Comparison of ENCODE assay signal across 11 mouse cellular contexts in the genomic region with DNA sequence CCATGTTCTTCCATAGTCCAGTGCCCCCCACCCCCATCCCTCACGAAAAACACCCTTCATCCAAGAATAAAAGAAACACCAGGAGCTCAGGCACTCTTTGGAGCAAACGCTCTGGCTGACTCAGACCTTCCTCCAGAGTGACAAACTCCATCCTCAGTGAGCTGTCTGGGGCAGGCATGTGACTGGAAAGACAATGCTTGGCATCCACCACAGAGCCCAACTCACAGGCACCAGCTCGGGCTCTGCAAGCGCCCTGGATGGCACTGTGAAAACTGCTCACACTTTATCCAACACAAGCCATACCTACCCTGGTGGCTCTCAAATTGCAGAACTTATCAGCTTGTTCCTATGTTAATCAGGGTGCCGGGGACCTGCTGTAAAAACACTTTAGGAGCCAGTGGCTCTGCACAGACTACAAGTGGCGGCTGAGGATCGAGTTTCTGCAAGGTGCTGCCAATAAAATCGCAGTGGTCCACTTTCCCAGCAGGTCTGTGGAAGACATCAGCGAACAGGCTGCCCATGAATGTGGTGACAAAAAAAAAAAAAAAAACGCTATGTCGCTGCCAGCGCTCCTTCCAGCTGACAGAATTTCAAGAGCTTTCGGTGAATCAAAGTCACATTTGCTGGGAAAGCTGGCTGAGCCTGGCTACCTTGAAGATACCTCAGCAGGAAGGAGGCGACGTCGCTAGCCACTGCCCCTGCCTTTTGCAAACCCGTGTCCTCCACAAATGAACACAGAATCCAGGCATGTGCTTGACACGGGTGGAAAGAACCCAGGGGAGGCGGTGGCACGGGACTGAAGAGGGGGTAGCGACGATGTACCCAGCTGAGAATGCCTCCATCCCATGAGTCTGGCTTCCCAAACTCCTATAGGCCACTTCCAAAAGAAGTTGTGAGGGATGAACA. TPM values are rescaled to one million over a fixed set of nuclear protein-coding genes. Genes with fewer than 3 reads are reported as not detected.
DNase-seq lines count a peak whose midpoint lies in the region; ATAC-seq and TF ChIP-seq lines count a peak whose summit lies in the region.
"Had no signal": no experiment of that assay in that cellular context is flagged by ENCODE, and none has a peak within 500 bp of the region (broad histone marks: within the 10 kb centered on the region; RNA-seq: fewer than 3 reads in every experiment).

No protein-coding gene starts in this region.

- H3K4me2 ChIP-seq in embryonic facial prominence, embryonic 12.5 days (replicated peaks): no peak overlapping the region
- peak overlapping the region; percentile 53 for H3K4me2 ChIP-seq in heart, embryonic 16.5 days (ENCODE audit: low read depth, low read length)
- peak overlapping the region; percentile 12; the same call in 1 of the 2 replicates for H3K4me2 ChIP-seq in midbrain, embryonic 13.5 days (replicated peaks)

- no peak for TF ChIP-seq POLR2A in thymus, adult 2 months (IDR thresholded peaks at IDR 0.05; ENCODE audit: control insufficient read depth, extremely low read depth, insufficient read depth, low read length, poor library complexity)

- TF ChIP-seq CTCF in left cerebral cortex, adult 2 months (IDR thresholded peaks at IDR 0.05): no peak
- TF ChIP-seq CTCF in thymus, adult 2 months (IDR thresholded peaks at IDR 0.05; ENCODE audit: borderline replicate concordance, control insufficient read depth, extremely low read depth, insufficient read depth, low read length, poor library complexity): no peak

- DNase-seq in left cerebral cortex, adult 2 months (ENCODE audit: extremely low spot score in 1 of 2, low spot score in 2 of 2): peak in 1 of 2 experiments; percentile 60
- no peak for DNase-seq in left cerebral cortex, adult 11 months (ENCODE audit: low spot score)
- no peak for DNase-seq in ovary, postnatal 10 days (ENCODE audit: low spot score)
- DNase-seq in thymus, adult 2 months: no peak
- DNase-seq: cerebellum, adult 18-20 months had no signal

- intact Hi-C loops in left cerebral cortex, adult 2 months (cut with DNase I): loop anchor here (2.0 to 5.0 kb wide), 2 partner anchors 31 to 59 kb away; no protein-coding TSS in a partner anchor

- no peak for ATAC-seq in embryonic facial prominence, embryonic 12.5 days (ENCODE audit: insufficient number of reproducible peaks, insufficient read depth, low FRiP score, low TSS enrichment)
- peak; percentile 66 for ATAC-seq in heart, embryonic 16.5 days (replicated peaks; ENCODE audit: extremely low read depth, insufficient read depth, low FRiP score)
- 0 out of 2 replicates have a peak, but pooled peaks have one; percentile 37 for ATAC-seq in midbrain, embryonic 13.5 days
- no peak for ATAC-seq in megakaryocyte-erythroid progenitor cell, adult 5-6 weeks (replicated peaks; ENCODE audit: low FRiP score, low TSS enrichment, poor library complexity, severe bottlenecking)

- no peak overlapping the region for H3K9ac ChIP-seq in embryonic facial prominence, embryonic 12.5 days
- H3K9ac ChIP-seq in heart, embryonic 16.5 days (ENCODE audit: low read length): no peak overlapping the region
- H3K9ac ChIP-seq in midbrain, embryonic 13.5 days (replicated peaks): peak overlapping the region; percentile 19; the same call in 1 of the 2 replicates
- H3K9ac ChIP-seq: liver, embryonic 14.5 days had no signal

- H3K4me3 ChIP-seq in left cerebral cortex, adult 2 months: no peak overlapping the region
- no peak overlapping the region for H3K4me3 ChIP-seq in embryonic facial prominence, embryonic 12.5 days
- H3K4me3 ChIP-seq in heart, embryonic 16.5 days (ENCODE audit: low read length): no peak overlapping the region
- H3K4me3 ChIP-seq in midbrain, embryonic 13.5 days (replicated peaks): no peak overlapping the region
- H3K4me3 ChIP-seq in thymus, adult 2 months (ENCODE audit: control insufficient read depth, insufficient read depth, low read length): no peak overlapping the region
- H3K4me3 ChIP-seq: heart, adult 2 months had no signal

- H3K27ac ChIP-seq in left cerebral cortex, adult 2 months: peak overlapping the region; percentile 83
- peak overlapping the region; percentile 51 for H3K27ac ChIP-seq in embryonic facial prominence, embryonic 12.5 days
- peak overlapping the region; percentile 51 for H3K27ac ChIP-seq in heart, embryonic 16.5 days (ENCODE audit: low read length)
- peak overlapping the region; percentile 67 for H3K27ac ChIP-seq in midbrain, embryonic 13.5 days
- no peak overlapping the region for H3K27ac ChIP-seq in thymus, adult 2 months (ENCODE audit: control insufficient read depth, insufficient read depth, low read length)
- H3K27ac ChIP-seq: heart, adult 2 months; liver, embryonic 14.5 days had no signal

- peaks cover 49% of the 10 kb centered on the region for H3K4me1 ChIP-seq in embryonic facial prominence, embryonic 12.5 days
- H3K4me1 ChIP-seq in heart, embryonic 16.5 days (ENCODE audit: control insufficient read depth, insufficient read depth, low read length): peaks cover 27% of the 10 kb centered on the region
- H3K4me1 ChIP-seq in midbrain, embryonic 13.5 days (replicated peaks): peaks cover 81% of the 10 kb centered on the region
- H3K4me1 ChIP-seq in thymus, adult 2 months (replicated peaks; ENCODE audit: control insufficient read depth, insufficient read depth, low read length): peaks cover 92% of the 10 kb centered on the region

- whole genome bisulfite sequencing in embryonic facial prominence, embryonic 12.5 days: 46% methylated on average over 22 of the region's 22 CpGs
- WGBS in heart, embryonic 16.5 days: 21% methylated on average over 22 of the region's 22 CpGs
- WGBS in midbrain, embryonic 13.5 days: 29% methylated on average over 22 of the region's 22 CpGs
- WGBS in thymus, adult 2 months: 81% methylated on average over 22 of the region's 22 CpGs

- H3K36me3 ChIP-seq in embryonic facial prominence, embryonic 12.5 days: no peaks in the 10 kb centered on the region
- H3K36me3 ChIP-seq in heart, embryonic 16.5 days (ENCODE audit: control insufficient read depth, insufficient read depth): no peaks in the 10 kb centered on the region
- H3K36me3 ChIP-seq in midbrain, embryonic 13.5 days: no peaks in the 10 kb centered on the region
- H3K36me3 ChIP-seq in thymus, adult 2 months (ENCODE audit: control insufficient read depth, insufficient read depth, low read length): no peaks in the 10 kb centered on the region

- no peaks in the 10 kb centered on the region for H3K27me3 ChIP-seq in embryonic facial prominence, embryonic 12.5 days
- no peaks in the 10 kb centered on the region for H3K27me3 ChIP-seq in heart, embryonic 16.5 days (ENCODE audit: control insufficient read depth, insufficient read depth, low read length)
- H3K27me3 ChIP-seq in midbrain, embryonic 13.5 days: no peaks in the 10 kb centered on the region
- H3K27me3 ChIP-seq in thymus, adult 2 months (ENCODE audit: control insufficient read depth, insufficient read depth, low read length): no peaks in the 10 kb centered on the region

- no peaks in the 10 kb centered on the region for H3K9me3 ChIP-seq in embryonic facial prominence, embryonic 12.5 days
- H3K9me3 ChIP-seq in heart, embryonic 16.5 days (replicated peaks; ENCODE audit: control insufficient read depth, low read length): no peaks in the 10 kb centered on the region
- no peaks in the 10 kb centered on the region for H3K9me3 ChIP-seq in midbrain, embryonic 13.5 days

RNA-seq across cellular contexts. Expression of gene Prex1, which starts 45.6 kb away (rescaled TPM):
- 100 to 1,000 TPM; 110 to 115 TPM for total RNA-seq in left cerebral cortex, adult 2 months (2021)
- 36.2 and 41.5 TPM in 2 replicates for polyA plus RNA-seq in embryonic facial prominence, embryonic 12.5 days (2016; fragmentation: Nextera tagmentation; extraction: Ambion mirVana)
- 9.9 and 11.6 TPM in 2 replicates for polyA plus RNA-seq in heart, embryonic 16.5 days (2015; fragmentation: Nextera tagmentation; extraction: Ambion mirVana)
- polyA plus RNA-seq in midbrain, embryonic 13.5 days (2015; fragmentation: Nextera tagmentation; extraction: Ambion mirVana): 17.7 and 21.1 TPM in 2 replicates
- total RNA-seq in megakaryocyte-erythroid progenitor cell, adult 5-6 weeks (2014; fragmentation: Nextera tagmentation): 34.5 and 39.2 TPM in 2 replicates
- 9.2 and 10.0 TPM in 2 replicates for total RNA-seq in megakaryocyte-erythroid progenitor cell, adult 5-6 weeks (2017)
- polyA plus RNA-seq in thymus, adult 2 months (2012; rRNA removed): 264 and 297 TPM in 2 replicates

Comparison
In these comparisons a context has a peak if more than half of its experiments do, and no peak if none do; other contexts are left out.
1. ATAC-seq: peak in heart, embryonic 16.5 days (single experiment) and midbrain, embryonic 13.5 days (single experiment); none in embryonic facial prominence, embryonic 12.5 days (single experiment) and megakaryocyte-erythroid progenitor cell, adult 5-6 weeks (single experiment).